9 mouse cellular contexts compared by ENCODE assay signal in genomic region chr7:122390200-122390599, GRCm38 (mm10).
DNase-seq lines count a peak whose midpoint lies in the region; ATAC-seq lines count a peak whose summit lies in the region.
"Had no signal": no experiment of that assay in that cellular context is flagged by ENCODE, and none has a peak within 500 bp of the region (broad histone marks: within the 10 kb centered on the region; RNA-seq: fewer than 3 reads in every experiment).

No protein-coding gene starts in this region.

- H3K4me3 ChIP-seq in liver, embryonic 12.5 days = no peak overlapping the region
- no peak overlapping the region for H3K4me3 ChIP-seq in forebrain, embryonic 12.5 days (replicated peaks)
- H3K4me3 ChIP-seq in heart, embryonic 11.5 days (ENCODE audit: low read depth, low read length) = no peak overlapping the region

- H3K27me3 ChIP-seq in liver, embryonic 12.5 days (replicated peaks) = no peaks in the 10 kb centered on the region
- H3K27me3 ChIP-seq in forebrain, embryonic 12.5 days = no peaks in the 10 kb centered on the region
- H3K27me3 ChIP-seq in heart, embryonic 11.5 days (ENCODE audit: control insufficient read depth, insufficient read depth, low read length) = no peaks in the 10 kb centered on the region

- 32% methylated on average over 5 of the region's 5 CpGs for WGBS in liver, embryonic 12.5 days (ENCODE audit: insufficient replicate concordance)
- WGBS in forebrain, embryonic 12.5 days = 59% methylated on average over 5 of the region's 5 CpGs
- 53% methylated on average over 5 of the region's 5 CpGs for WGBS in heart, embryonic 11.5 days (ENCODE audit: insufficient replicate concordance)

- no peak overlapping the region for H3K9ac ChIP-seq in liver, embryonic 12.5 days
- no peak overlapping the region for H3K9ac ChIP-seq in forebrain, embryonic 12.5 days
- H3K9ac ChIP-seq in heart, embryonic 11.5 days (ENCODE audit: low read depth, low read length) = no peak overlapping the region
- H3K9ac ChIP-seq: liver, embryonic 14.5 days had no signal

- H3K27ac ChIP-seq in liver, embryonic 12.5 days = no peak overlapping the region
- peak overlapping the region; percentile 50; the same call in 1 of the 2 replicates for H3K27ac ChIP-seq in forebrain, embryonic 12.5 days
- H3K27ac ChIP-seq in heart, embryonic 11.5 days (ENCODE audit: low read depth, low read length) = no peak overlapping the region
- H3K27ac ChIP-seq: liver, embryonic 14.5 days had no signal

- intact Hi-C loops in heart, postnatal 10 days (cut with DNase I) = no loop called here

- 0 out of 2 replicates have a peak, but pooled peaks cover 15% of the 10 kb centered on the region for H3K4me1 ChIP-seq in liver, embryonic 12.5 days
- peaks cover 27% of the 10 kb centered on the region for H3K4me1 ChIP-seq in forebrain, embryonic 12.5 days
- H3K4me1 ChIP-seq in heart, embryonic 11.5 days (ENCODE audit: control insufficient read depth, insufficient read depth, low read length) = 0 out of 2 replicates have a peak, but pooled peaks cover 8% of the 10 kb centered on the region

- no peak overlapping the region for H3K4me2 ChIP-seq in liver, embryonic 12.5 days
- H3K4me2 ChIP-seq in forebrain, embryonic 12.5 days = no peak overlapping the region
- H3K4me2 ChIP-seq in heart, embryonic 11.5 days = no peak overlapping the region; the same call in 1 of the 2 replicates

- DNase-seq in liver = no peak
- peak; percentile 10 for DNase-seq in lung, postnatal 36 days
- peak; percentile 45 to 70 for DNase-seq in thymus, adult 18-20 months
- DNase-seq in ovary, adult 18-20 months (ENCODE audit: low spot score) = no peak
- no peak for DNase-seq in heart, postnatal 10 days

- no peaks in the 10 kb centered on the region for H3K36me3 ChIP-seq in liver, embryonic 12.5 days
- H3K36me3 ChIP-seq in forebrain, embryonic 12.5 days (replicated peaks) = no peaks in the 10 kb centered on the region
- no peaks in the 10 kb centered on the region for H3K36me3 ChIP-seq in heart, embryonic 11.5 days (ENCODE audit: control insufficient read depth, insufficient read depth, low read length)

- no peaks in the 10 kb centered on the region for H3K9me3 ChIP-seq in liver, embryonic 12.5 days (replicated peaks)
- no peaks in the 10 kb centered on the region for H3K9me3 ChIP-seq in forebrain, embryonic 12.5 days
- no peaks in the 10 kb centered on the region for H3K9me3 ChIP-seq in heart, embryonic 11.5 days (replicated peaks; ENCODE audit: control insufficient read depth, low read length)

- 0 out of 2 replicates have a peak, but pooled peaks have one; percentile 27 for ATAC-seq in liver, embryonic 12.5 days
- ATAC-seq in forebrain, embryonic 12.5 days (ENCODE audit: low FRiP score) = peak; percentile 58; the same call in 1 of the 2 replicates
- no peak for ATAC-seq in heart, embryonic 11.5 days (replicated peaks; ENCODE audit: insufficient number of reproducible peaks, low FRiP score, low TSS enrichment)

Comparison
In these comparisons a context has a peak if more than half of its experiments do, and no peak if none do; other contexts are left out.
1. DNase-seq: peak in lung, postnatal 36 days (single experiment) and thymus, adult 18-20 months (2 of 2); none in liver (single experiment), ovary, adult 18-20 months (single experiment) and heart, postnatal 10 days (0 of 2).